Mouse (Mus musculus) limb, embryonic 10.5 days (tissue): Measurements from ENCODE around the gene Scgb2b20. TPM values are rescaled to one million over a fixed set of nuclear protein-coding genes. Genes with fewer than 3 reads are reported as not detected.
"Not testable (repeated sequence)": the region's sequence is repeated elsewhere in the genome, so short reads cannot be mapped to it uniquely, and the experiment has no call there.

Experiments
- DNase-seq: peaks from one replicate; pipeline ENCODE4 v3.0.0-alpha.2; 2017; ENCODE audit warnings: low spot score
- H3K27ac ChIP-seq: fragments of 300-500 bp; sonication (generic); 2 replicates; pipeline ENCODE4 v1.5.1; 2016; ENCODE audit warnings: mild to moderate bottlenecking
- H3K27me3 ChIP-seq: fragments of 300-500 bp; sonication (generic); 2 replicates; pipeline ENCODE4 v1.6.1; 2016; ENCODE audit warnings: low read depth, mild to moderate bottlenecking; ENCODE audit not compliant: poor library complexity, severe bottlenecking
- H3K36me3 ChIP-seq: fragments of 300-500 bp; sonication (generic); 2 replicates; pipeline ENCODE4 v1.6.1; 2016; ENCODE audit warnings: mild to moderate bottlenecking, moderate library complexity
- H3K4me1 ChIP-seq: fragments of 300-500 bp; sonication (generic); 2 replicates; pipeline ENCODE4 v1.6.1; 2016
- H3K4me3 ChIP-seq: fragments of 300-500 bp; sonication (generic); 2 replicates; pipeline ENCODE4 v1.5.1; 2016; ENCODE audit warnings: mild to moderate bottlenecking, moderate library complexity
- H3K9me3 ChIP-seq: fragments of 300-500 bp; sonication (generic); replicated peaks from 2 replicates; pipeline ENCODE4 v1.6.1; 2016; ENCODE audit warnings: mild to moderate bottlenecking
- WGBS: fragments of 180-500 bp; shearing (Covaris S2); methylation state at CpG from one replicate; pipeline ENCODE4 v1.1.7; 2016; 5-methylcytosine and 5-hydroxymethylcytosine counted together
- polyA plus RNA-seq: library from polyadenylated mRNA; unstranded; fragments of >200 nt; fragmentation: Nextera tagmentation; extraction: Ambion mirVana; gene quantifications from 2 replicates; pipeline ENCODE4 v1.2.1, GENCODE M21; 2016

Gene Scgb2b20
- polyA plus RNA-seq: not detected in 2 replicates

DNA sequence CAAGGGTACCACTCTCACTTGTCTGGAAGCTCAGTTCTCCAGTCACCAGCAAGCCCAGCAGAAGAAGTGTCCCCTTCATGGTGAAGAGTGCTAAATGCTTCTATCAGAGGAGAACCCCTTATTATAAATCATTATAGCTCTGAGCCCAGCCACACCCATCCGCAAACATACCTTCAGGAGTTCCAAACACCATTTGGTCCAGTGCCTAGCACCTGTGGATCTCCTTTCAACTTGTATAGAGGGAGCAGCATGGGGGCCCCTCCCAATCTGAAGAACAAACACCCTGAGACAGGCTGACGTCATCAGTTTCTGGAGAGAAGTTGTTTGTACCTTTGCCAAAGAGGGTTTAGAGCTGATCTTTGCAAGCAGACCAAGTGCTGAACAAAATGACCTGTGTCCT, at the start of gene Scgb2b20:
TSS of gene Scgb2b20 (minus strand) at position 101 of the 400 bp plus-strand sequence.
- not testable (repeated sequence) for H3K27ac ChIP-seq, H3K4me3 ChIP-seq, H3K27me3 ChIP-seq, H3K4me1 ChIP-seq, H3K36me3 ChIP-seq, DNase-seq, H3K9me3 ChIP-seq
- WGBS: 85% methylated on average over 2 of the region's 2 CpGs

GRCm38 (mm10) chr7:33409681-33410080, 43.6 kb upstream of the Scgb2b20 start:
- H3K27ac ChIP-seq, H3K27me3 ChIP-seq, DNase-seq, H3K4me1 ChIP-seq, H3K9me3 ChIP-seq, H3K36me3 ChIP-seq, H3K4me3 ChIP-seq: not testable (repeated sequence)
- 67% methylated on average over 1 of the region's 1 CpGs for WGBS

- Histone ChIP-seq H3K9me3 (peaks cover 16% of the 10 kb centered on the region; the same call in 1 of the 2 replicates), H3K27me3 (no peaks in the 10 kb centered on the region), H3K27ac (no peak overlapping the region), H3K4me1 (no peaks in the 10 kb centered on the region), H3K36me3 (no peaks in the 10 kb centered on the region), H3K4me3 (no peak overlapping the region)
- DNase-seq: no peak
- 84% methylated on average over 1 of the region's 1 CpGs for WGBS
Observed at GRCm38 (mm10) chr7:33401650-33402049, 35.5 kb upstream of the Scgb2b20 start.

- not testable (repeated sequence) for H3K36me3 ChIP-seq, H3K4me3 ChIP-seq, DNase-seq, H3K4me1 ChIP-seq, H3K27me3 ChIP-seq, H3K27ac ChIP-seq
- H3K9me3 ChIP-seq: peaks cover 16% of the 10 kb centered on the region; the same call in 1 of the 2 replicates
Observed at GRCm38 (mm10) chr7:33399749-33400148, 33.6 kb upstream of the Scgb2b20 start.

DNA sequence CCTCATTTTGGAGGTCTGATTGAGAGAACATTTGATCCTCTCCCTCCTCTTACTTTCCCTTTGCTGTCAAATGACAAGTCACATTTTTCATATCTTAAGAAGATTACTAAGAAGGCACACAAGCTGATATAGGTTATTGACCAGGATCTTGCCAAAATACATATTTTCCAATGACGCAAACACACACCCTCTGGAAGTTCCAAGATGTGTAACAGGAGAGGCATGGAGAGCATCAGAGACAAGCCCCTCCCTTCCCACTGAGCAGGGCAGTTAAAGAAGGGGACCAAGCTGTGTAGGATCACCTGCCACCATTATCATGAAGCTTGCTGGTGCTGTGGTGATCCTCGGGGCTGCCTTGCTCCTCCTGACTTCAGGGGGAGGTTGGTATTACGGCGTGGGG, 6.8 kb upstream of the Scgb2b20 start, which contains the start of gene Scgb1b20:
TSS of gene Scgb1b20 (plus strand) at position 301 of the 400 bp plus-strand sequence.
- DNase-seq, H3K36me3 ChIP-seq, H3K9me3 ChIP-seq, H3K27me3 ChIP-seq, H3K4me1 ChIP-seq, H3K4me3 ChIP-seq, H3K27ac ChIP-seq: not testable (repeated sequence)
- 81% methylated on average over 4 of the region's 4 CpGs for WGBS

Other genes with a start within 250 kb of the Scgb2b20 start
- gene Scgb2b18, start 192.5 kb downstream of the Scgb2b20 start, polyA plus RNA-seq: not detected in 2 replicates
- not detected in 2 replicates for gene Scgb1b18, start 180.8 kb downstream of the Scgb2b20 start, polyA plus RNA-seq
- not detected in 2 replicates for gene Scgb2b19, start 86.0 kb downstream of the Scgb2b20 start, polyA plus RNA-seq
- not detected in 2 replicates for gene Scgb1b19, start 79.0 kb downstream of the Scgb2b20 start, polyA plus RNA-seq
- gene Scgb1b20, start 6.9 kb upstream of the Scgb2b20 start, polyA plus RNA-seq: not detected in 2 replicates
- gene Scgb2b21, start 154.1 kb upstream of the Scgb2b20 start, polyA plus RNA-seq: not detected in 2 replicates